Comparison of ENCODE assay signal across 11 mouse cellular contexts in genomic region chr9:71220401-71220800, GRCm38 (mm10). TPM values are rescaled to one million over a fixed set of nuclear protein-coding genes. Genes with fewer than 3 reads are reported as not detected.
"Had no signal": no experiment of that assay in that cellular context is flagged by ENCODE, and none has a peak within 500 bp of the region (broad histone marks: within the 10 kb centered on the region; RNA-seq: fewer than 3 reads in every experiment).

No protein-coding gene starts in this region.

- ATAC-seq: lung, postnatal 0 days; midbrain, embryonic 13.5 days; midbrain, embryonic 15.5 days had no signal

- DNase-seq: lung, adult 2 months; lung, postnatal 14 days; lung, postnatal 36 days; right cerebral cortex, postnatal 14 days; thymus, adult 2 months; thymus, postnatal 25 days; thymus, postnatal 4 days had no signal

RNA-seq across cellular contexts. Expression of gene Aldh1a2, which starts 4.8 kb away (rescaled TPM):
- total RNA-seq: neutrophil, adult 5-6 weeks had no signal
